Mouse (Mus musculus) CH12.LX (cell line): ENCODE measurements around the gene Poglut1.

ENCODE experiments used
- BHLHE40 ChIP-seq: IDR thresholded peaks from 2 replicates; pipeline ENCODE4 v1.6.1; 2011; ENCODE audit warnings: mild to moderate bottlenecking, low read depth, low read length, improper control_type of control experiment
- CHD1 ChIP-seq: IDR thresholded peaks from 2 replicates; pipeline ENCODE4 v1.6.1; 2012; ENCODE audit warnings: low read depth, low read length, improper control_type of control experiment, inconsistent platforms
- CHD2 ChIP-seq: IDR thresholded peaks from 2 replicates; pipeline ENCODE4 v1.6.1; 2011; ENCODE audit warnings: low read length, improper control_type of control experiment
- CTCF ChIP-seq, 2 experiments: IDR thresholded peaks in 1 of 2; conservative IDR thresholded peaks in 1 of 2; 2 replicates each; pipeline ENCODE4 v1.5.1; 2011 to 2012; ENCODE audit warnings: low read depth in 2 of 2, low read length in 2 of 2, improper control_type of control experiment in 1 of 2, inconsistent platforms in 1 of 2, mild to moderate bottlenecking in 1 of 2, moderate library complexity in 1 of 2
- EP300 ChIP-seq: IDR thresholded peaks from 2 replicates; pipeline ENCODE4 v1.6.1; 2011; ENCODE audit warnings: low read length, improper control_type of control experiment
- HCFC1 ChIP-seq: IDR thresholded peaks from 2 replicates; pipeline ENCODE4 v1.6.1; 2012; ENCODE audit warnings: low read depth, mild to moderate bottlenecking, inconsistent platforms, low read length, improper control_type of control experiment
- JUND ChIP-seq: conservative IDR thresholded peaks from 2 replicates; pipeline ENCODE4 v1.6.1; 2011; ENCODE audit warnings: low read depth, low read length, improper control_type of control experiment
- MAZ ChIP-seq: IDR thresholded peaks from 2 replicates; pipeline ENCODE4 v1.6.1; 2012; ENCODE audit warnings: low read depth, mild to moderate bottlenecking, inconsistent platforms, low read length, improper control_type of control experiment, moderate library complexity
- MYC ChIP-seq: IDR thresholded peaks from 2 replicates; pipeline ENCODE4 v1.6.1; 2011; ENCODE audit warnings: low read depth, mild to moderate bottlenecking, improper control_type of control experiment, low read length
- NELFE ChIP-seq: IDR thresholded peaks from 2 replicates; pipeline ENCODE4 v1.6.1; 2011; ENCODE audit warnings: low read depth, low read length, improper control_type of control experiment
- NRF1 ChIP-seq: IDR thresholded peaks from 2 replicates; pipeline ENCODE4 v1.6.1; 2014; ENCODE audit warnings: low read depth, mild to moderate bottlenecking, inconsistent platforms, low read length, improper control_type of control experiment, moderate library complexity
- POLR2A ChIP-seq: IDR thresholded peaks from 2 replicates; pipeline ENCODE4 v1.6.1; 2011; ENCODE audit warnings: low read depth, mild to moderate bottlenecking, improper control_type of control experiment, low read length
- POLR2AphosphoS2 ChIP-seq: IDR thresholded peaks from 2 replicates; pipeline ENCODE4 v1.6.1; 2011; ENCODE audit warnings: low read depth, low read length, improper control_type of control experiment
- USF1 ChIP-seq: IDR thresholded peaks from 2 replicates; pipeline ENCODE4 v1.6.1; 2014; ENCODE audit warnings: low read depth, mild to moderate bottlenecking, inconsistent platforms, low read length, improper control_type of control experiment

- TF ChIP-seq JUND, result no peak
- no peak for TF ChIP-seq EP300
- no peak for TF ChIP-seq CTCF (conservative IDR thresholded peaks at IDR 0.05 in 1 of 2, IDR thresholded peaks at IDR 0.05 in 1 of 2; ENCODE audit: low read depth in 2 of 2, low read length in 2 of 2)
- no peak for TF ChIP-seq HCFC1
- no peak for TF ChIP-seq POLR2A
- no peak for TF ChIP-seq MYC
- no peak for TF ChIP-seq MAZ
- no peak for TF ChIP-seq NELFE
- no peak for TF ChIP-seq USF1
- no peak for TF ChIP-seq CHD2
- TF ChIP-seq CHD1, result no peak
- TF ChIP-seq NRF1, result no peak
- TF ChIP-seq BHLHE40, result no peak
- TF ChIP-seq POLR2AphosphoS2, result no peak
Measured at GRCm38 (mm10) chr16:38592026-38592678, 42.1 kb upstream of the Poglut1 start.
